Mouse (Mus musculus): ENCODE data around the gene 9230112D13Rik.

The 9230112D13Rik gene

DNA sequence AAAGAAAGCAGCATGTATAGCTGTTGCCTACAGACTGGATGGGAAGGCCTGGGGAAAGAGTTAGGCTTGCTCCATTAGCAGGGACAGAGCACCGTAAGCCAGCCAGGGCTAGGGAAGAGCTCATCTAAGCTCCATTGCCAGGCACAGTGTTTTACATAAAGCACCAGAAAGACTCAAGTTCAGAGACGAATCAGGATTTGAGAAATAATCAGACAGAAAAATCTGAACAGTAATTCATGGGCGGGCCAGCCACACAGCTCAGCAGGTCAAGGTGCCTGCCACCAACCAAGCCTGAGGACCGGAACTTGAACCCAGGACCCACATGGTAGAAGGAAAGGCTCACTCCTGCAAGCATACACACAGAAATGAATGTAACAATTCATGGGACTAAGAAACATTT, 22.9 kb downstream of the 9230112D13Rik start:
- no peak for DNase-seq (ENCODE audit: low spot score in 2 of 2)

GRCm38 (mm10) chr14:34497346-34497745, 25.3 kb downstream of the 9230112D13Rik start:
- no peak for DNase-seq (ENCODE audit: low spot score in 2 of 2)

DNA sequence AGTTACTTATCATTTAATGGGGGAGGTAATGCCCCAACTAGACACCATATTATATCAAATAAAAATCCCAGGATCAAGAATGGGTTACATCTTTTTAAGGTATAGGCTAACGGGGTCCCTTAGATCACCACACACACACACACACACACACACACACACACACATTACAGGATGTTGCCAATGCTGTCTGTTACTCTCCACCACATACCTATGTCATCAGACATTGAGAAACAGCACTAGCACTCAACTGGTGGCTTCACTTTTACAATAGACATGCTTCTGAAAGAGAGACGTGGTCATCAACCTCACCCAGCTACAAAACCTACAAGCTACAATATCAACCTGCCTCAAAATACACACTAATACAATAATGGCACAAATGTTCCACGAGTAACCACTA, 28.9 kb downstream of the 9230112D13Rik start:
- DNase-seq (ENCODE audit: low spot score in 2 of 2), result no peak

DNA sequence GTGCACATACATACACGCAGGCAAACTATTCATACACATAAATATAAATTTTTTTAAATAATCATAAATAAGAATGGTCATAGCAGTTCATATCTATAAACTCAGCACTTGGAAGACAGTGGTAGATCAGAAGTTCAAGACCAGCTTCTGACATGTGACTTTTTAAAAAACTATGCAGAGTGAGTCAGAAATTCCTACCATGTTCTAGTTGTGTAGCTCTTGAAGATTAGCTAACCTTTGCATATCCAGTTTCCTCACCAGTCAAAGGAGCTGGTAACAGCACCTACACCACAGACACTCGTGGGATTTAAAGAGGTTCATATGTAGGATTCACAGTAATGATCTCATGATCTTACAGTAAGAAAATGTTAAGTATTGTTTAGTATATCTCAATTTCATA, 29.9 kb downstream of the 9230112D13Rik start:
- no peak for DNase-seq (ENCODE audit: low spot score in 2 of 2)

- DNase-seq (ENCODE audit: low spot score in 2 of 2), result no peak
Observed at GRCm38 (mm10) chr14:34490965-34491364, 31.6 kb downstream of the 9230112D13Rik start.

- no peak for DNase-seq (ENCODE audit: low spot score in 2 of 2)
Observed at GRCm38 (mm10) chr14:34489928-34490327, 32.7 kb downstream of the 9230112D13Rik start.

GRCm38 (mm10) chr14:34486169-34486568, 36.4 kb downstream of the 9230112D13Rik start:
- no peak for DNase-seq (ENCODE audit: low spot score in 2 of 2)

- DNase-seq (ENCODE audit: low spot score in 2 of 2), result no peak
Observed at GRCm38 (mm10) chr14:34483469-34484341, 38.9 kb downstream of the 9230112D13Rik start.

- DNase-seq (ENCODE audit: low spot score in 2 of 2), result no peak
Observed at GRCm38 (mm10) chr14:34471591-34471990, 51.0 kb downstream of the 9230112D13Rik start.

DNA sequence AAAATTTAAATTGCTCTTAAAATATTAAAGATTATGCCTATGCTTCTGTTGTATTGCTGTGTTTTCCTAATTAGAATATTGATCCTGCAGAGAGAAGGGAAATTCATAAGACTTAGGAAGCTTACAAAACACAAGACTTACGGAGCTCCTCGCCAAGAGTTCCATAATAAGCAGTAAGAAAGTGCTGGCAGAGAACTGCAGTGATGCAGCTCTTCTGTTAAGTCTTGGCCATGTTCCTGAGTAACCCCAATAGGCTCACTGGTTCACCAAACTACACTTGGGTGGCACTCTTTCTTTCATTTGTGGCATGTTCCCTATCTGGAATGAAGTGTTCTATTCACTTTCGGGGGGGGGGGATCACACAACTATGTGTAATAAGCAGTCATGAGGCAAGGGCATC, 56.3 kb downstream of the 9230112D13Rik start:
- DNase-seq (ENCODE audit: low spot score in 2 of 2), result no peak
